Mouse (Mus musculus) liver, embryonic 11.5 days (tissue): ENCODE data around the gene Sox5. TPM values are rescaled to one million over a fixed set of nuclear protein-coding genes. Genes with fewer than 3 reads are reported as not detected.

Experiments
- ATAC-seq: fragments of 200-750 bp; cut with Nextera tagmentation; replicated peaks from 2 replicates; pipeline ENCODE4 v1.8.0; 2017; ENCODE audit warnings: moderate number of reproducible peaks, mild to moderate bottlenecking, moderate TSS enrichment, moderate library complexity; ENCODE audit not compliant: low FRiP score
- DNase-seq: peaks from one replicate; pipeline ENCODE4 v3.0.0-alpha.2; 2017; ENCODE audit warnings: low spot score
- H3K27ac ChIP-seq: fragments of 300-500 bp; sonication (generic); 2 replicates; pipeline ENCODE4 v1.5.1; 2014; ENCODE audit warnings: mild to moderate bottlenecking, low read depth, low read length, control low read depth
- H3K27me3 ChIP-seq: fragments of 300-500 bp; sonication (generic); replicated peaks from 2 replicates; pipeline ENCODE4 v1.6.1; 2014; ENCODE audit warnings: low read length, mixed read lengths; ENCODE audit not compliant: control insufficient read depth, insufficient read depth
- H3K36me3 ChIP-seq: fragments of 300-500 bp; sonication (generic); 2 replicates; pipeline ENCODE4 v1.6.1; 2014; ENCODE audit warnings: mild to moderate bottlenecking, low read length, moderate library complexity, mixed read lengths; ENCODE audit not compliant: control insufficient read depth, insufficient read depth
- H3K4me1 ChIP-seq: fragments of 300-500 bp; sonication (generic); replicated peaks from 2 replicates; pipeline ENCODE4 v1.6.1; 2014; ENCODE audit warnings: low read length, mixed read lengths; ENCODE audit not compliant: control insufficient read depth, insufficient read depth
- H3K4me2 ChIP-seq: fragments of 300-500 bp; sonication (generic); 2 replicates; pipeline ENCODE4 v1.6.1; 2014; ENCODE audit warnings: mild to moderate bottlenecking, control low read depth, moderate library complexity
- H3K4me3 ChIP-seq: fragments of 300-500 bp; sonication (generic); 2 replicates; pipeline ENCODE4 v1.5.1; 2014; ENCODE audit warnings: low read depth, low read length, control low read depth
- H3K9ac ChIP-seq: fragments of 300-500 bp; sonication (generic); 2 replicates; pipeline ENCODE4 v1.6.1; 2014; ENCODE audit warnings: low read depth, low read length, control low read depth
- H3K9me3 ChIP-seq: fragments of 300-500 bp; sonication (generic); 2 replicates; pipeline ENCODE4 v1.6.1; 2016; ENCODE audit warnings: low read length, inconsistent platforms, mixed read lengths; ENCODE audit not compliant: control insufficient read depth
- WGBS: fragments of 180-500 bp; shearing (Covaris S2); extraction: QIAGEN DNeasy Blood & Tissue Kit; methylation state at CpG from one replicate; pipeline ENCODE4 v1.1.7; 2014; 5-methylcytosine and 5-hydroxymethylcytosine counted together
- polyA plus RNA-seq: library from polyadenylated mRNA; unstranded; fragments of >200 nt; fragmentation: Nextera tagmentation; extraction: Ambion mirVana; gene quantifications from 2 replicates; pipeline ENCODE4 v1.2.1, GENCODE M21; 2014

The Sox5 gene
- polyA plus RNA-seq, 1 experiment from 2014 or later: 10.6 TPM

DNA sequence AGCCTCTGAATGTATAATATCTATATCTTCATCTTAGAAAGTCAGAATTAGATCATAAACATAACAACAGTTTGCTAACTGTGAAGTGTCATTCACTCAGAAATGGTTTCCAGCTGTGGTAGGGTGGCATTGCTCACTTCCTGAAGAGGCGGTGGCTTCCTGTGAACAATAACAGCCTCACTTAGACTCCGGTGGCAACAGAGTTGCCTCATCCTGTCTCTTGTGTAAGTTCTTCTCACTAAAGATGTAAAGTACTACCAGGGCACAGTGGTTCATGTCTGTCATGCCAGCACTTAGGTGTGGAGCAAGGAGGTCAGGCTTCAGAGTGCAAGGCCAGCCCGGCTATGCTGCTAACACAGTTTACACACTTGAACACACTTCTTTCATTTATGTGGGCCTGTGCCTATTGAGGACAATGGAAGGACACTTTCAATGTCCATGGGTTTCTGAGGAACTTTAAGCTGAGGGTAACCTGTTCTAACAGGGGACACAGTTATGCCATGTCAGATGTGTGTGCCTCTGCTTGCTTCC lies 913.6 kb downstream of the Sox5 start:
- Histone ChIP-seq H3K36me3 (no peaks in the 10 kb centered on the region), H3K4me2 (no peak overlapping the region), H3K9ac (no peak overlapping the region), H3K4me1 (peaks cover 15% of the 10 kb centered on the region), H3K4me3 (no peak overlapping the region), H3K27me3 (no peaks in the 10 kb centered on the region), H3K9me3 (no peaks in the 10 kb centered on the region), H3K27ac (peak overlapping the region; percentile 0; the same call in 1 of the 2 replicates)
- ATAC-seq: peak; percentile 12; the same call in 1 of the 2 replicates
- DNase-seq: no peak
- WGBS: 70% methylated on average over 3 of the region's 3 CpGs

DNA sequence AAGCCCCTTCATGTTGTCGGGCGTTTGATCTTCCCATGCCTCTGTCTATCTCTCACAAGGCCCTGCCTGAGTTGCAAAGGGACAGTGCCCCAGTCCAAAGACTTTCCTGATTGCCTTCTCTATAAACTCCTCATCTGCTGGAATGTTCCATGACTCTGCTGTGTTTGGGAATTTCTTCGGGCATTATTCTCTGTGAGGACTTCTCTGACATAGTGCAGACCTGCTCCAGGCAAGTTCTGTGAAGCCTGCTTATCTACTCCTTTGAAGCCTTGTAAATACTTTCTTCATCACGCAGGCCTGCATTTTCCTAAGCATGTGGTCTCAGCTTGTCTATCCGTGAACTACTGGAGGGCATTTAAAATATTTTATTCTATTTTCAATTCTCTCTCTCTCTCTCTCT lies 914.7 kb downstream of the Sox5 start:
- Histone ChIP-seq H3K9ac (no peak overlapping the region), H3K27ac (no peak overlapping the region), H3K9me3 (no peaks in the 10 kb centered on the region), H3K27me3 (no peaks in the 10 kb centered on the region), H3K4me3 (no peak overlapping the region), H3K36me3 (no peaks in the 10 kb centered on the region), H3K4me1 (peaks cover 15% of the 10 kb centered on the region), H3K4me2 (no peak overlapping the region)
- ATAC-seq (no peak), DNase-seq (no peak)
- 52% methylated on average over 5 of the region's 5 CpGs for WGBS

GRCm38 (mm10) chr6:143866566-143866965 lies 915.2 kb downstream of the Sox5 start:
- Histone ChIP-seq H3K27ac (no peak overlapping the region), H3K4me3 (no peak overlapping the region), H3K27me3 (no peaks in the 10 kb centered on the region), H3K36me3 (no peaks in the 10 kb centered on the region), H3K4me2 (no peak overlapping the region), H3K9ac (no peak overlapping the region), H3K9me3 (no peaks in the 10 kb centered on the region), H3K4me1 (peaks cover 15% of the 10 kb centered on the region)
- ATAC-seq (no peak), DNase-seq (no peak)
- WGBS: 60% methylated on average over 9 of the region's 9 CpGs

- no peak overlapping the region for H3K9ac ChIP-seq
- H3K4me3 ChIP-seq: no peak overlapping the region
- WGBS: 64% methylated on average over 6 of the region's 6 CpGs
- peaks cover under 1% of the 10 kb centered on the region; the same call in 1 of the 2 replicates for H3K4me1 ChIP-seq
- H3K9me3 ChIP-seq: no peaks in the 10 kb centered on the region
- no peak for ATAC-seq
- H3K27me3 ChIP-seq: no peaks in the 10 kb centered on the region
- H3K27ac ChIP-seq: no peak overlapping the region
- no peak overlapping the region for H3K4me2 ChIP-seq
- no peaks in the 10 kb centered on the region for H3K36me3 ChIP-seq
- DNase-seq: no peak
Observed at GRCm38 (mm10) chr6:143862611-143863110, 919.1 kb downstream of the Sox5 start.

DNA sequence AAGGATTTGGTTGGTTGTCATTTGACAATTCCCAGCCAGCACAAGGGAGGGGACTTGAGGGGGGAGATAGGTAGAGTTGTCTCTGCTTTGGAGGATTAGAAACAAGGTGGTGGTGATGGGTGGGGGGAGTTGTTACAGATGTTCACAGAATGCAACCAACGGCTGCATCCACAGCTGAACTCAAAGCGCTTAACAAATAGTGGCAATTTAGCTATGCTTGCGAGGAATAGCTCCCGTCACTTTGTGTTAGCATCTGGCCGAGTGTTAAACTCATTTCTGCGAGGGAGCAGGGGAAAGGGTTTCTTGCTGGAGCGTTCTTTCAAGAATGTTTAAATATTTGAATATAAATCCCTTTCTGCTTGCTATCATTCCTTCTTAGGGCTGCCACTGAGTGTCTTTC lies 921.7 kb downstream of the Sox5 start:
- WGBS: 73% methylated on average over 7 of the region's 7 CpGs
- ATAC-seq: no peak
- H3K4me1 ChIP-seq: no peaks in the 10 kb centered on the region; the same call in 1 of the 2 replicates
- H3K36me3 ChIP-seq: no peaks in the 10 kb centered on the region
- no peaks in the 10 kb centered on the region for H3K27me3 ChIP-seq
- DNase-seq: no peak
- H3K4me3 ChIP-seq: no peak overlapping the region
- H3K9me3 ChIP-seq: no peaks in the 10 kb centered on the region
- H3K4me2 ChIP-seq: no peak overlapping the region
- no peak overlapping the region for H3K27ac ChIP-seq
- no peak overlapping the region for H3K9ac ChIP-seq

DNA sequence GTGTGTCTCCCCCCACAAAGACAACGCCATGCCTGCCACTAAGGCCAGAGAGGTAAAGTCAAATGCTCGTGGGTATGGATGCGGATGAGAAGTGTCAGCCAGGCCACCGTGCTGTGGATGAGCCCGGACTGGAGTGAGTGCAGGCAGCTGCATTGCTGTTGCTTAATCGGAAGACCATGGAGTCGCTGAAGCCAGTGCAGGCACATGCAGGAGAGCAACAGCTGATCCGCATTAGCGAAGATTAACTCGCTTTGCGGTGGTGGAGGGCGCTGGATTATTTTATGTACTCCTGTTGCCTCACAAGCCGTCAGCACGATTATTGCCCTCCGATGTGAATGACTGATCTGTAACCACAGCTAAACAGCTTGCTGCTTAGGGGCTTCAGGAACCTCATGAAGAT lies 922.2 kb downstream of the Sox5 start:
- Histone ChIP-seq H3K9ac (no peak overlapping the region), H3K9me3 (no peaks in the 10 kb centered on the region), H3K4me1 (no peaks in the 10 kb centered on the region; the same call in 1 of the 2 replicates), H3K36me3 (no peaks in the 10 kb centered on the region), H3K27ac (no peak overlapping the region), H3K4me3 (no peak overlapping the region), H3K4me2 (no peak overlapping the region), H3K27me3 (no peaks in the 10 kb centered on the region)
- ATAC-seq (no peak), DNase-seq (no peak)
- 78% methylated on average over 15 of the region's 15 CpGs for WGBS

- WGBS: 91% methylated on average over 2 of the region's 2 CpGs
Observed at GRCm38 (mm10) chr6:143858551-143858950, 923.2 kb downstream of the Sox5 start.

GRCm38 (mm10) chr6:143857376-143857775 lies 924.4 kb downstream of the Sox5 start:
- 78% methylated on average over 7 of the region's 7 CpGs for WGBS
- Histone ChIP-seq H3K9me3 (no peaks in the 10 kb centered on the region), H3K9ac (no peak overlapping the region), H3K27ac (no peak overlapping the region), H3K4me3 (no peak overlapping the region), H3K4me2 (no peak overlapping the region), H3K36me3 (no peaks in the 10 kb centered on the region), H3K4me1 (no peaks in the 10 kb centered on the region; the same call in 1 of the 2 replicates), H3K27me3 (no peaks in the 10 kb centered on the region)
- ATAC-seq (no peak), DNase-seq (peak; percentile 21)

More at GRCm38 (mm10) chr6:143858551-143858950, 923.2 kb downstream of the Sox5 start:
- Histone ChIP-seq H3K36me3 (no peaks in the 10 kb centered on the region), H3K4me3 (no peak overlapping the region), H3K27ac (no peak overlapping the region), H3K4me2 (no peak overlapping the region), H3K9ac (no peak overlapping the region), H3K27me3 (no peaks in the 10 kb centered on the region), H3K9me3 (no peaks in the 10 kb centered on the region), H3K4me1 (no peaks in the 10 kb centered on the region; the same call in 1 of the 2 replicates)
- no peak for DNase-seq
- ATAC-seq: no peak

DNA sequence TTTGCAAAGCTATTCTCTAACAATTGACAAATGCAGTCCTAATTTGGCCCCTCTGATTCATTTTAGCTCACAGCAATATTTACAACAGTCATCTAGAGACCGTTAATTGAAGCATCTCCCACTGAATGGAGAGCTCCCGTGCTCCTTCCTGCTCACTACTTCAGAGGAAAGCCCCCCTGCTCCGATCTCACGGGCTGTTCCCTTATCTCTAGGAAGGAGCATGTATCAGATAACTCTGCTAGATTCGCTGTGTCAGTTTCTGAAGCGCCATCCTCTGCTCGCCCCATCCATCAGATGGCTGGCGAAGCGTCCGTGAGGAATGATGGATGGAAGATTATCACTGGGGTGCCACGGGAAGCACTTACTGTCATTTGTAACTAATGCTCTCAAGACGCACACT lies 926.4 kb downstream of the Sox5 start:
- Histone ChIP-seq H3K4me3 (no peak overlapping the region), H3K27me3 (no peaks in the 10 kb centered on the region), H3K36me3 (no peaks in the 10 kb centered on the region), H3K9me3 (no peaks in the 10 kb centered on the region), H3K4me1 (no peaks in the 10 kb centered on the region; the same call in 1 of the 2 replicates), H3K27ac (no peak overlapping the region), H3K9ac (no peak overlapping the region), H3K4me2 (no peak overlapping the region)
- ATAC-seq: no peak
- WGBS: 27% methylated on average over 12 of the region's 12 CpGs
- DNase-seq: no peak
